Comparison of ENCODE assay signal across 8 mouse cellular contexts in the genomic region with DNA sequence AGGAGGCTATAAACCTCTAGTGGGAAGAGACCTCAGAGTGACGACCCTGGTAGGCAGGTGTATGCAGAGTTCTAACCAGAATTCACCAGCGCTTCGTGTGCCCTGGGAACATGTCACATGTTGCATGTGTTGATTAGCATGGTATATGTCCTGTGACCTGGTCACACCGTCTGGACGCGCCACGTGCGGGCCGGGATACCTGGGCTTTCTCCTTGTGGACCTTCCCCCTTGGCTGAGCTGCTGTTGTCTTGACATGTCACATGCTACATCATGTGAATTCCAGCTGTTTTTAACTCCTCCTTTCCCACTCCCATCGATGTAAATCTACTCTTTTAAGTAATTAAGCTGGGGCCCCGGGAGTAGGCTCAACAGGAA. TPM values are rescaled to one million over a fixed set of nuclear protein-coding genes. Genes with fewer than 3 reads are reported as not detected.
DNase-seq lines count a peak whose midpoint lies in the region; ATAC-seq and TF ChIP-seq lines count a peak whose summit lies in the region.

No protein-coding gene starts in this region.

- TF ChIP-seq CTCF in kidney, adult 2 months (conservative IDR thresholded peaks at IDR 0.05; ENCODE audit: insufficient read depth, insufficient read length, low read depth, low read length): no peak

- intact Hi-C loops in heart, postnatal 14 days (cut with DNase I): no loop called here

- peaks cover 29% of the 10 kb centered on the region for H3K27me3 ChIP-seq in heart, embryonic 12.5 days (replicated peaks)
- peaks cover 64% of the 10 kb centered on the region for H3K27me3 ChIP-seq in embryonic facial prominence, embryonic 10.5 days (replicated peaks; ENCODE audit: low read depth, poor library complexity, severe bottlenecking)
- H3K27me3 ChIP-seq in kidney, adult 2 months (replicated peaks; ENCODE audit: control insufficient read depth, insufficient read depth, low read length): no peaks in the 10 kb centered on the region
- peaks cover 20% of the 10 kb centered on the region for H3K27me3 ChIP-seq in midbrain, embryonic 14.5 days (ENCODE audit: control insufficient read depth, insufficient read depth, low read length)

- peaks cover 50% of the 10 kb centered on the region for H3K4me1 ChIP-seq in heart, embryonic 12.5 days (replicated peaks)
- H3K4me1 ChIP-seq in embryonic facial prominence, embryonic 10.5 days: peaks cover 36% of the 10 kb centered on the region
- peaks cover 7% of the 10 kb centered on the region; the same call in 1 of the 2 replicates for H3K4me1 ChIP-seq in kidney, adult 2 months (ENCODE audit: control insufficient read depth, insufficient read depth, low read length)
- H3K4me1 ChIP-seq in midbrain, embryonic 14.5 days (ENCODE audit: control insufficient read depth, insufficient read depth, low read length): peaks cover 8% of the 10 kb centered on the region; the same call in 1 of the 2 replicates

- no peak for TF ChIP-seq POLR2A in kidney, adult 2 months (IDR thresholded peaks at IDR 0.05; ENCODE audit: low read depth, low read length)

- 18% methylated on average over 11 of the region's 11 CpGs for WGBS in heart, embryonic 12.5 days
- 15% methylated on average over 11 of the region's 11 CpGs for WGBS in embryonic facial prominence, embryonic 10.5 days
- 15% methylated on average over 11 of the region's 11 CpGs for WGBS in kidney, adult 2 months
- WGBS in midbrain, embryonic 14.5 days: 15% methylated on average over 11 of the region's 11 CpGs

- no peak for DNase-seq in heart, postnatal 14 days
- peak; percentile 30 for DNase-seq in embryonic facial prominence, embryonic 10.5 days (ENCODE audit: low spot score)
- DNase-seq in kidney, adult 2 months: peak; percentile 41
- no peak for DNase-seq in midbrain, embryonic 14.5 days
- DNase-seq in left cerebral cortex, adult 8-10 months (ENCODE audit: low spot score in 2 of 2): no peak
- no peak for DNase-seq in right cerebral cortex, postnatal 4 days
- DNase-seq in adrenal gland, postnatal 4 days (ENCODE audit: low spot score in 2 of 2): no peak

- H3K36me3 ChIP-seq in heart, embryonic 12.5 days: no peaks in the 10 kb centered on the region
- no peaks in the 10 kb centered on the region for H3K36me3 ChIP-seq in embryonic facial prominence, embryonic 10.5 days (replicated peaks)
- H3K36me3 ChIP-seq in kidney, adult 2 months (ENCODE audit: control insufficient read depth, insufficient read depth, low read length): no peaks in the 10 kb centered on the region
- no peaks in the 10 kb centered on the region for H3K36me3 ChIP-seq in midbrain, embryonic 14.5 days (ENCODE audit: control insufficient read depth, insufficient read depth, low read length)

- no peak overlapping the region for H3K27ac ChIP-seq in heart, embryonic 12.5 days (ENCODE audit: poor library complexity, severe bottlenecking)
- no peak overlapping the region for H3K27ac ChIP-seq in embryonic facial prominence, embryonic 10.5 days (replicated peaks)
- H3K27ac ChIP-seq in kidney, adult 2 months (ENCODE audit: insufficient read depth, low read depth, low read length): no peak overlapping the region
- no peak overlapping the region for H3K27ac ChIP-seq in midbrain, embryonic 14.5 days (replicated peaks; ENCODE audit: low read depth, low read length)

- H3K9me3 ChIP-seq in heart, embryonic 12.5 days (replicated peaks): no peaks in the 10 kb centered on the region
- H3K9me3 ChIP-seq in embryonic facial prominence, embryonic 10.5 days: no peaks in the 10 kb centered on the region
- no peaks in the 10 kb centered on the region for H3K9me3 ChIP-seq in midbrain, embryonic 14.5 days (ENCODE audit: control insufficient read depth, low read length)

- H3K4me3 ChIP-seq in heart, embryonic 12.5 days: peak overlapping the region; percentile 51
- peak overlapping the region; percentile 62 for H3K4me3 ChIP-seq in embryonic facial prominence, embryonic 10.5 days
- H3K4me3 ChIP-seq in kidney, adult 2 months (ENCODE audit: insufficient read depth, low read depth, low read length): 0 out of 2 replicates have a peak overlapping the region, but pooled peaks have one; percentile 30
- peak overlapping the region; percentile 41 for H3K4me3 ChIP-seq in midbrain, embryonic 14.5 days (replicated peaks; ENCODE audit: low read depth, low read length)

- H3K9ac ChIP-seq in heart, embryonic 12.5 days: peak overlapping the region; percentile 64
- peak overlapping the region; percentile 60 for H3K9ac ChIP-seq in midbrain, embryonic 14.5 days (replicated peaks; ENCODE audit: low read length)

- peak overlapping the region; percentile 97 for H3K4me2 ChIP-seq in heart, embryonic 12.5 days
- H3K4me2 ChIP-seq in midbrain, embryonic 14.5 days (ENCODE audit: low read length): peak overlapping the region; percentile 91

- ATAC-seq in heart, embryonic 12.5 days (ENCODE audit: insufficient number of reproducible peaks, low FRiP score): no peak
- no peak for ATAC-seq in midbrain, embryonic 14.5 days (ENCODE audit: low FRiP score, low TSS enrichment)

RNA-seq across cellular contexts. Expression of a gene that starts 0.6 kb away (rescaled TPM):
- polyA plus RNA-seq in heart, embryonic 12.5 days (2016; fragmentation: Nextera tagmentation; extraction: Ambion mirVana): 2.2 and 2.6 TPM in 2 replicates
- under 1 TPM; 0.88 to 0.91 TPM for total RNA-seq in heart, postnatal 14 days (2021)
- 2.9 and 4.5 TPM in 2 replicates for polyA plus RNA-seq in embryonic facial prominence, embryonic 10.5 days (2016; fragmentation: Nextera tagmentation; extraction: Ambion mirVana)
- polyA plus RNA-seq in kidney, adult 2 months (2012; rRNA removed): 311 and 352 TPM in 2 replicates
- 0.22 TPM in 1 of 2 replicates, not detected in the other for polyA plus RNA-seq in midbrain, embryonic 14.5 days (2014; fragmentation: Nextera tagmentation; extraction: Ambion mirVana)
- not detected for total RNA-seq in left cerebral cortex, adult 8-10 months (2022)
- total RNA-seq in adrenal gland, postnatal 4 days (2021): 10 to 100 TPM in 1 of 2 experiments, under 1 TPM in 1; 0.51 to 14.1 TPM

RNA-seq across cellular contexts. Expression of a gene that starts 25.7 kb away (rescaled TPM):
- 21.6 and 22.0 TPM in 2 replicates for polyA plus RNA-seq in heart, embryonic 12.5 days (2016; fragmentation: Nextera tagmentation; extraction: Ambion mirVana)
- total RNA-seq in heart, postnatal 14 days (2021): 10 to 100 TPM; 16.3 to 16.8 TPM
- polyA plus RNA-seq in embryonic facial prominence, embryonic 10.5 days (2016; fragmentation: Nextera tagmentation; extraction: Ambion mirVana): 34.5 and 36.8 TPM in 2 replicates
- polyA plus RNA-seq in kidney, adult 2 months (2012; rRNA removed): 29.0 and 29.3 TPM in 2 replicates
- 35.7 and 38.1 TPM in 2 replicates for polyA plus RNA-seq in midbrain, embryonic 14.5 days (2014; fragmentation: Nextera tagmentation; extraction: Ambion mirVana)
- 10 to 100 TPM; 90.4 to 97.6 (median 95.2) TPM for total RNA-seq in left cerebral cortex, adult 8-10 months (2022)
- total RNA-seq in adrenal gland, postnatal 4 days (2021): 10 to 100 TPM; 54.9 to 56.2 TPM

RNA-seq across cellular contexts. Expression of a gene that starts 37.0 kb away (rescaled TPM):
- 77.4 and 87.7 TPM in 2 replicates for polyA plus RNA-seq in heart, embryonic 12.5 days (2016; fragmentation: Nextera tagmentation; extraction: Ambion mirVana)
- 100 to 1,000 TPM; 121 to 132 TPM for total RNA-seq in heart, postnatal 14 days (2021)
- polyA plus RNA-seq in embryonic facial prominence, embryonic 10.5 days (2016; fragmentation: Nextera tagmentation; extraction: Ambion mirVana): 95.7 and 96.7 TPM in 2 replicates
- polyA plus RNA-seq in kidney, adult 2 months (2012; rRNA removed): 59.7 and 67.4 TPM in 2 replicates
- 75.7 and 80.7 TPM in 2 replicates for polyA plus RNA-seq in midbrain, embryonic 14.5 days (2014; fragmentation: Nextera tagmentation; extraction: Ambion mirVana)
- total RNA-seq in left cerebral cortex, adult 8-10 months (2022): 100 to 1,000 TPM in 1 of 4 experiments, 10 to 100 TPM in 3; 85.5 to 101 (median 86.4) TPM
- total RNA-seq in adrenal gland, postnatal 4 days (2021): 100 to 1,000 TPM; 123 to 128 TPM

RNA-seq across cellular contexts. Expression of a gene that starts 50.6 kb away (rescaled TPM):
- 0.09 TPM in 1 of 2 replicates, not detected in the other for polyA plus RNA-seq in heart, embryonic 12.5 days (2016; fragmentation: Nextera tagmentation; extraction: Ambion mirVana)
- 10 to 100 TPM; 38.2 to 43.8 TPM for total RNA-seq in heart, postnatal 14 days (2021)
- polyA plus RNA-seq in embryonic facial prominence, embryonic 10.5 days (2016; fragmentation: Nextera tagmentation; extraction: Ambion mirVana): 0.06 TPM in 1 of 2 replicates, not detected in the other
- 30.1 and 30.6 TPM in 2 replicates for polyA plus RNA-seq in kidney, adult 2 months (2012; rRNA removed)
- 0.16 TPM in 1 of 2 replicates, not detected in the other for polyA plus RNA-seq in midbrain, embryonic 14.5 days (2014; fragmentation: Nextera tagmentation; extraction: Ambion mirVana)
- total RNA-seq in left cerebral cortex, adult 8-10 months (2022): not detected
- 10 to 100 TPM; 14.9 to 21.6 TPM for total RNA-seq in adrenal gland, postnatal 4 days (2021)

Comparison
In these comparisons a context has a peak if more than half of its experiments do, and no peak if none do; other contexts are left out.
1. DNase-seq: peak in embryonic facial prominence, embryonic 10.5 days (single experiment) and kidney, adult 2 months (single experiment); none in heart, postnatal 14 days (0 of 2), midbrain, embryonic 14.5 days (single experiment), left cerebral cortex, adult 8-10 months (0 of 2), right cerebral cortex, postnatal 4 days (single experiment) and adrenal gland, postnatal 4 days (0 of 2).
2. RNA of a gene that starts 0.6 kb away (polyA plus RNA-seq): 311 to 352 TPM in kidney, adult 2 months; 2.9 to 4.5 TPM in embryonic facial prominence, embryonic 10.5 days, 2.2 to 2.6 TPM in heart, embryonic 12.5 days and 0.22 TPM in midbrain, embryonic 14.5 days; every median in the first group is over 10 times any median in the second.
3. Peak in every context shown above with its lines, with median percentiles within 50 percentile points of each other: H3K4me3 ChIP-seq.